Mouse (Mus musculus) kidney, embryonic 16.5 days (tissue): ENCODE results near the gene BC053393. TPM values are rescaled to one million over a fixed set of nuclear protein-coding genes. Genes with fewer than 3 reads are reported as not detected.
A peak's percentile ranks its signal among the peaks of the same experiment; 100 is the strongest.
"Not testable (repeated sequence)": the region's sequence is repeated elsewhere in the genome, so short reads cannot be mapped to it uniquely, and the experiment has no call there.

Experiments used
- ATAC-seq: fragments of 200-750 bp; cut with Nextera tagmentation; 2 replicates; pipeline ENCODE4 v1.8.0; 2017; ENCODE audit warnings: moderate TSS enrichment; ENCODE audit not compliant: low FRiP score, low TSS enrichment
- H3K27ac ChIP-seq: fragments of 300-500 bp; sonication (generic); 2 replicates; pipeline ENCODE4 v1.5.1; 2014; ENCODE audit warnings: low read length
- H3K27me3 ChIP-seq: fragments of 300-500 bp; sonication (generic); 2 replicates; pipeline ENCODE4 v1.6.1; 2014; ENCODE audit warnings: low read length, control low read depth, mixed read lengths; ENCODE audit not compliant: insufficient read depth
- H3K36me3 ChIP-seq: fragments of 300-500 bp; sonication (generic); 2 replicates; pipeline ENCODE4 v1.6.1; 2014; ENCODE audit warnings: low read length, control low read depth, mixed read lengths; ENCODE audit not compliant: insufficient read depth
- H3K4me1 ChIP-seq: fragments of 300-500 bp; sonication (generic); 2 replicates; pipeline ENCODE4 v1.6.1; 2014; ENCODE audit warnings: low read length, control low read depth, mixed read lengths; ENCODE audit not compliant: insufficient read depth
- H3K4me2 ChIP-seq: fragments of 300-500 bp; sonication (generic); replicated peaks from 2 replicates; pipeline ENCODE4 v1.6.1; 2014; ENCODE audit warnings: low read depth, low read length
- H3K4me3 ChIP-seq: fragments of 300-500 bp; sonication (generic); 2 replicates; pipeline ENCODE4 v1.5.1; 2014; ENCODE audit warnings: mild to moderate bottlenecking, low read length
- H3K9ac ChIP-seq: fragments of 300-500 bp; sonication (generic); replicated peaks from 2 replicates; pipeline ENCODE4 v1.6.1; 2014; ENCODE audit warnings: low read length
- H3K9me3 ChIP-seq: fragments of 300-500 bp; sonication (generic); 2 replicates; pipeline ENCODE4 v1.6.1; 2016; ENCODE audit warnings: low read length, control low read depth
- whole genome bisulfite sequencing: fragments of 180-500 bp; shearing (Covaris S2); extraction: QIAGEN DNeasy Blood & Tissue Kit; methylation state at CpG from one replicate; pipeline ENCODE4 v1.1.7; 2014; 5-methylcytosine and 5-hydroxymethylcytosine counted together
- polyA plus RNA-seq: library from polyadenylated mRNA; unstranded; fragments of >200 nt; fragmentation: Nextera tagmentation; extraction: Ambion mirVana; gene quantifications from 2 replicates; pipeline ENCODE4 v1.2.1, GENCODE M21; 2015

The BC053393 gene
- polyA plus RNA-seq, 1 experiment from 2014 or later: not detected

GRCm38 (mm10) chr11:46569107-46569506 lies 2.2 kb upstream of the BC053393 start:
- H3K9ac ChIP-seq: no peak overlapping the region
- H3K36me3 ChIP-seq: no peaks in the 10 kb centered on the region
- H3K27ac ChIP-seq: no peak overlapping the region
- no peak overlapping the region for H3K4me2 ChIP-seq
- H3K4me1 ChIP-seq: no peaks in the 10 kb centered on the region
- H3K4me3 ChIP-seq: no peak overlapping the region
- no peak for ATAC-seq
- no peaks in the 10 kb centered on the region for H3K27me3 ChIP-seq
- WGBS: 78% methylated on average over 1 of the region's 1 CpGs
- H3K9me3 ChIP-seq: no peaks in the 10 kb centered on the region

GRCm38 (mm10) chr11:46578771-46579281 lies 7.5 kb downstream of the BC053393 start:
- no peak overlapping the region for H3K4me3 ChIP-seq
- H3K27ac ChIP-seq: no peak overlapping the region
- H3K9me3 ChIP-seq: no peaks in the 10 kb centered on the region
- no peak overlapping the region for H3K4me2 ChIP-seq
- no peaks in the 10 kb centered on the region for H3K36me3 ChIP-seq
- WGBS: 35% methylated on average over 5 of the region's 5 CpGs
- H3K9ac ChIP-seq: no peak overlapping the region
- peak; percentile 71; the same call in 1 of the 2 replicates for ATAC-seq
- no peaks in the 10 kb centered on the region for H3K4me1 ChIP-seq
- H3K27me3 ChIP-seq: no peaks in the 10 kb centered on the region

GRCm38 (mm10) chr11:46580428-46580827 lies 9.1 kb downstream of the BC053393 start:
- WGBS: 77% methylated on average over 3 of the region's 3 CpGs
- no peaks in the 10 kb centered on the region for H3K27me3 ChIP-seq
- H3K4me1 ChIP-seq: no peaks in the 10 kb centered on the region
- H3K9me3 ChIP-seq: no peaks in the 10 kb centered on the region
- no peak overlapping the region for H3K4me2 ChIP-seq
- H3K9ac ChIP-seq: no peak overlapping the region
- ATAC-seq: no peak
- no peak overlapping the region for H3K4me3 ChIP-seq
- H3K36me3 ChIP-seq: no peaks in the 10 kb centered on the region
- no peak overlapping the region for H3K27ac ChIP-seq

- Histone ChIP-seq H3K9me3 (no peaks in the 10 kb centered on the region), H3K4me3 (no peak overlapping the region), H3K4me1 (no peaks in the 10 kb centered on the region), H3K27me3 (no peaks in the 10 kb centered on the region), H3K9ac (no peak overlapping the region), H3K36me3 (no peaks in the 10 kb centered on the region), H3K4me2 (no peak overlapping the region), H3K27ac (no peak overlapping the region)
- no peak for ATAC-seq
- WGBS: 74% methylated on average over 5 of the region's 5 CpGs
Measured at GRCm38 (mm10) chr11:46582741-46583140, 11.4 kb downstream of the BC053393 start.

DNA sequence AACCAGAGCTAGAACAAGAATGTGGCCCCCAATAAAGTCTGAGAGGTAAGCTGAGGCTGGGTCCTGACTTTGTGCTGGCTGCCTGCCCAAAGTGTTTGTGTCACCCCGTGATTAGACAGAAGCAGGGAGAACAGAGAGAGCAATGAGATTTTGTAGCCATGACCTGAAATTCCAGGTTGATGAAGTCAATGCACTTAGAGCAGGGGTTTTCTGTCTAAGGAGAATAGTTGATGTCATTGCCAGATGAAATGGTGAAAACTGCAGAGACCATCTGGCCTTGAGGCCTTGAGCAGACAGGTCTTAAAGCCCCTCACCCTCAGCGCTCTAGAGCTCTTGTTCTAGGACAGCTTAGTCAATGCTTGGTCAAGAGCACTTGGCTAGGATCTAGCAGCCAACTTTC lies 21.1 kb downstream of the BC053393 start:
- Histone ChIP-seq H3K4me1 (no peaks in the 10 kb centered on the region), H3K9me3 (no peaks in the 10 kb centered on the region), H3K27me3 (no peaks in the 10 kb centered on the region), H3K9ac (no peak overlapping the region), H3K36me3 (no peaks in the 10 kb centered on the region), H3K27ac (no peak overlapping the region), H3K4me2 (no peak overlapping the region), H3K4me3 (no peak overlapping the region)
- WGBS: 75% methylated on average over 2 of the region's 2 CpGs
- ATAC-seq: no peak

DNA sequence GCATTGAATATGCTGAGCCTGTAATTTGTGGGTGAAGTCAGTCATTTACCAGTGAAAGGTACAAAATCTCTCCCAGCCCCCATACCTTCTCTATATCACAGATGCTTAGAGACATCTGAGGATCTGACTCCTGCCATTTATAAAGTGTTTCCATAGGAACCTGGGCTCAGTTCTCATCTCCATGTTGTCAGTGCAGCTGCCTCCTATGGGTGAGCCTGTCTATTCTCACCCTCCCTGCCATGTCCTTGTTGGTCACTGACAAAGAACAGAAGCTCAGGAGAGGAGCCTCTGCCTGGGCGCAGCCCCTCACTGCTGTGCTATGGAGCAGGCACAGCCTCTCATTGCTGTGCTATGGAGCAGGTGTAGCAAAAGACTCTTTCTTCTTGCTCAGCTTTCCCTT lies 48.6 kb downstream of the BC053393 start:
- ATAC-seq: no peak

DNA sequence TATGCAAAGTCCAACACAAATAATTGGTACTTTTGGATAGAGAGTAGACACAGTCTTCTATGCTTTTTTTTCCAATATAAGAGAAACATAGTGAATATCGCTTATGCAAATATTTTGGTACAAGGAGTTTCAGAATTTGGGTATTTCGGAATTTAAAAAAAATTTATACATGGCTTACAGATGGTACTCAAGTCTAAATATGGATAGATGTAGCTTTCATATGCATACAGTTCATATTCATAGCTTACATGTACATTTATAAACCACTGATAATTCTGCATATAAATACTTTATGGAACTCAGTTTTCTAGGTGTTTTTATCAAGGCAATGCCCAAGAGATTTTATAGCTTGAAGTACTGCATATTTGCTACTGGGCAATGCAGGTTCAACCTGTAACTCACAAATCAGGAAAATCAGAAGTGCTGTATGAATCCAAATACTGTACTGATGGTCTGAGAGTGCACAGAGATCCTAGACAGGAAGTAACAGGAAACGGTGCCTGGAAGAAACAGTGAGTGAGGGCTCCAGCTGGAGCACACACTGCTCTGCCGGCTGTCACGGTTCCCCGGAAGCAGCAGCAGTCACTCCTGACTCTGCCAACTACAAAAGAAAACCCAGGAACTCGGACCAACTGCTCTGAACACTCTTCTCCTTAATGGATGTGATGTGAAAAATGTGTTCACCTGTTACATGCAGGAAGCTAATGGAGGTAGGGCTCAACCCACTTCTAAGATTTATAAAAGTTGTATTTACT lies 49.3 kb downstream of the BC053393 start:
- no peak overlapping the region for H3K27ac ChIP-seq
- no peak overlapping the region for H3K4me3 ChIP-seq
- no peaks in the 10 kb centered on the region for H3K4me1 ChIP-seq
- 43% methylated on average over 7 of the region's 7 CpGs for WGBS
- H3K9ac ChIP-seq: no peak overlapping the region
- no peaks in the 10 kb centered on the region for H3K9me3 ChIP-seq
- H3K36me3 ChIP-seq: no peaks in the 10 kb centered on the region
- no peak overlapping the region for H3K4me2 ChIP-seq
- ATAC-seq: no peak
- H3K27me3 ChIP-seq: no peaks in the 10 kb centered on the region

More for the DNA sequence above, 48.6 kb downstream of the BC053393 start:
- Histone ChIP-seq H3K9me3 (no peaks in the 10 kb centered on the region), H3K9ac (no peak overlapping the region), H3K27ac (no peak overlapping the region), H3K4me1 (no peaks in the 10 kb centered on the region), H3K4me2 (no peak overlapping the region), H3K4me3 (no peak overlapping the region), H3K27me3 (no peaks in the 10 kb centered on the region), H3K36me3 (no peaks in the 10 kb centered on the region)
- WGBS: 92% methylated on average over 1 of the region's 1 CpGs

GRCm38 (mm10) chr11:46629211-46629795 lies 58.0 kb downstream of the BC053393 start, which contains the start of gene Dppa1:
Gene Dppa1, minus strand, starts transcription at chr11:46629261.
- no peaks in the 10 kb centered on the region for H3K27me3 ChIP-seq
- no peak within 1 kb of the TSS for H3K27ac ChIP-seq

DNA sequence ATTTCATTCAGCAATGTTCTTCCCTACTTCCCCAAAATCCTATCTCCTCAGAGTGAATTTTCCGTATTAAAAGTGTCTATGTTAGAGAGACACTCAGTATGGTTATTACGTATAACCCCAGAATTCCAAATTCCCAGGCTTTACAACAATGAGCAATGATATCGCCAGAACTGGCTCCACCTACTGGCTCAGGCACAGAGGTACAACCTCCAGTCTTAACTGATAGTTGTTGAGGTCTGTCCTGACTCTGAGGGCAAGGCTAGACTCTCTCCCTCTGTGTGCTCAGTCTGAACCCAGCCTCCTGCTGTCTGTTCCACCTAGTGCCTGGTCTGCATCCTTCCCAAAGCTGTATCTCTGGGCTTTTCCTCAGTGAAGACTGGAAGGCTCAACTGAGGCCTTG lies 60.3 kb downstream of the BC053393 start:
- peak; percentile 65; the same call in 1 of the 2 replicates for ATAC-seq
- 32% methylated on average over 3 of the region's 3 CpGs for WGBS
- no peaks in the 10 kb centered on the region for H3K36me3 ChIP-seq

More at GRCm38 (mm10) chr11:46629211-46629795, 58.0 kb downstream of the BC053393 start, which contains the start of gene Dppa1:
- ATAC-seq: no peak
- Histone ChIP-seq H3K36me3 (no peaks in the 10 kb centered on the region), H3K4me3 (no peak within 1 kb of the TSS), H3K4me1 (no peaks in the 10 kb centered on the region), H3K9me3 (no peaks in the 10 kb centered on the region), H3K4me2 (no peak within 1 kb of the TSS), H3K9ac (no peak within 1 kb of the TSS)
- WGBS: 62% methylated on average over 2 of the region's 2 CpGs

DNA sequence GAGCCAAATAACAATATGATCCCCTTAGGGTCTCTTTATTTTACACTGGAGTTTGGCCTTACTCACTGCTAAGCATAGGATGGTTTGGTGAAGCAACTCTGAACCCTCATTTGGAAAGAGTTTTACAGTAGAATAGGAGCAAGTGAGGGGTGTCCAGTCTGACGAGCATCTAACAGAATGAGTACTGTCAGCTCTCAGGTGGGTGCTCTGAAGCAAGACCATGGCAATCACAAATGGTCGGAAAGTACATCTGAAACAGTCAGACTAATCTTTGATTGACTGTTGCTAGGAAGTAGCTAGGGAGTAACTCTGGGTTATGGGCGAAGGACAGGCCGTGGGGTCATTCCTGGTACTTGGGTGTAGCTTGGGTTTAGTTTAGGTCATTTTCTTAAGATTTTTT lies 64.2 kb downstream of the BC053393 start:
- not testable (repeated sequence) for H3K9ac ChIP-seq, H3K4me3 ChIP-seq, H3K27ac ChIP-seq, ATAC-seq, H3K36me3 ChIP-seq, H3K4me2 ChIP-seq, H3K4me1 ChIP-seq, H3K27me3 ChIP-seq, H3K9me3 ChIP-seq
- 71% methylated on average over 4 of the region's 4 CpGs for WGBS

More for the DNA sequence above, 60.3 kb downstream of the BC053393 start:
- Histone ChIP-seq H3K9me3 (no peaks in the 10 kb centered on the region), H3K4me2 (no peak overlapping the region), H3K27ac (no peak overlapping the region), H3K4me3 (no peak overlapping the region), H3K27me3 (no peaks in the 10 kb centered on the region), H3K4me1 (no peaks in the 10 kb centered on the region), H3K9ac (no peak overlapping the region)
